Mouse (Mus musculus): Measurements from ENCODE around the gene Vmn1r14. TPM values are rescaled to one million over a fixed set of nuclear protein-coding genes. Genes with fewer than 3 reads are reported as not detected.

Vmn1r14 gene
- polyA plus RNA-seq (2012; rRNA removed), result not detected in 2 replicates

DNA sequence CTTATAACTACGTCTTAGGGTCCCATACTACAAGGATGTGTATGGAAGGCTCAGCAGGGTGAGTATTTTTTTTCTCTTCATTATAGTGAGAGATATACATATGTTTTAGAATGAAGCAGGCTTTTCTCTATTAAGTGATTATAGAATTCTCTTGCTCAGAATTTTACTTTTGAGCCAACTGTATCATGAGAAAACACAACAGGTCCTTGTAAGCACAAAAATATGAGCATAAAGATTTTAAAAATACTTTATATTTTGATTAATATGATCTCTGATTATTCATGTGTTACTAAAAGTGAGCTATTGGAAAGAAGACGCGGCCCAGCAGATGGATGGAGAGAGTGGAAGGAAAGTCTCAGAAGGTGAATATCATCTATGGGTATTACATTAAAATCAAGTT is at the start of gene Vmn1r14:
Gene Vmn1r14 (plus strand): TSS at position 301 of the 400 bp plus-strand sequence.

DNA sequence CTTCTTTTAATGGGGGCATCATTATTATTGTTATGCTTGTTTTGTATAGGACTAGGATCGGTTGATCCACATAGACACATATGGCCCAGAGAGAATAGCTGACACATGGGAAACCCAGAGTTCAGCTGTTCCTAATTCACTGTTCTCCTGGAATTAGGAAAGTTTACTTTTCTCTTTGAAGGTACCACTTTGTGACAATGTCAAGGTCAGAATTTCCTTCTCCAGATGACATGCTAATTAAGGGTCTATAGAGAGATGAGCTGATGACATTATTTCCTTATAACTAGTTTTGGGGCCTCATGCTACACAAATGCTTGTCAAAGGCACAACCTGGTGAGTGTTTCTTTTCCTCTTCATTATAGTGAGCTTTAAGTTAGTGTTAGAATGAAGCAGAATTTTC is 28.5 kb upstream of the Vmn1r14 start, which contains the start of gene Vmn1r13:
Gene Vmn1r13 (plus strand): TSS at position 301 of the 400 bp plus-strand sequence.

DNA sequence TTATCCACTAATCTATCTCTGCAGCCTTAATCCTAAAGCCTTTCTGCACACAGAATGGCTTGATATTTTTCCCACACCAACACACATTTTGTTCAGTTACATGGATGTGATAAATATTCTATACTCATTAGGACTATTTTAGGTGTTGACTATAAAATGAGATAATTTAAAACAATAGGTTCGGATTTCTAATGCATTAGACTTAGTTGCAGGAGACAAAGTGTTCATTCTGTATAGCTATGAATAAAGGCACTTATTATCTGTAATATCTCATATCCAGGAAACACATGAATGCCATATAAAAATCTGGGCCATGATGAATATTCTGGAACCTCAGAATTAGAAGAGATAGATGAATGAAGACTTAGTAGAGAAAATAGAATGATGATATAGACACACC is 26.2 kb downstream of the Vmn1r14 start, which contains the start of gene Vmn1r15:
Gene Vmn1r15 (plus strand): TSS at position 301 of the 400 bp plus-strand sequence.

Other genes starting within 250 kb of the Vmn1r14 start
- not detected in 2 replicates for gene Vmn1r6, start 234.4 kb upstream of the Vmn1r14 start, polyA plus RNA-seq (2012; rRNA removed)
- gene Vmn1r7, start 206.4 kb upstream of the Vmn1r14 start, polyA plus RNA-seq (2012; rRNA removed), result not detected in 2 replicates
- not detected in 2 replicates for gene Vmn1r8, start 199.4 kb upstream of the Vmn1r14 start, polyA plus RNA-seq (2012; rRNA removed)
- not detected in 2 replicates for gene Vmn1r9, start 164.9 kb upstream of the Vmn1r14 start, polyA plus RNA-seq (2012; rRNA removed)
- not detected in 2 replicates for gene Vmn1r10, start 122.2 kb upstream of the Vmn1r14 start, polyA plus RNA-seq (2012; rRNA removed)
- gene Vmn1r11, start 98.2 kb upstream of the Vmn1r14 start, polyA plus RNA-seq (2012; rRNA removed), result not detected in 2 replicates
- gene Vmn1r12, start 74.8 kb upstream of the Vmn1r14 start, polyA plus RNA-seq (2012; rRNA removed), result not detected in 2 replicates
- not detected in 2 replicates for gene Vmn1r13, start 28.4 kb upstream of the Vmn1r14 start, polyA plus RNA-seq (2012; rRNA removed)
- not detected in 2 replicates for gene Vmn1r15, start 26.3 kb downstream of the Vmn1r14 start, polyA plus RNA-seq (2012; rRNA removed)
- not detected in 2 replicates for gene Vmn1r16, start 97.8 kb downstream of the Vmn1r14 start, polyA plus RNA-seq (2012; rRNA removed)
- gene Vmn1r17, start 132.0 kb downstream of the Vmn1r14 start, polyA plus RNA-seq (2012; rRNA removed), result not detected in 2 replicates
- not detected in 2 replicates for gene Vmn1r18, start 164.1 kb downstream of the Vmn1r14 start, polyA plus RNA-seq (2012; rRNA removed)
- not detected in 2 replicates for gene Vmn1r19, start 172.1 kb downstream of the Vmn1r14 start, polyA plus RNA-seq (2012; rRNA removed)
- gene Vmn1r20, start 197.2 kb downstream of the Vmn1r14 start, polyA plus RNA-seq (2012; rRNA removed), result not detected in 2 replicates

Data from colon, adult 2 months (tissue).